Mouse (Mus musculus) embryo, embryonic 11 days (tissue): ENCODE measurements at regions not wholly inside any gene's neighbourhood (a gene's known extent, or its start where the extent isn't known, plus 50 kb on each side); places are given as distances from the start of the nearest gene placed in this dataset.

Experiments
- DNase-seq: peaks from one replicate; pipeline ENCODE4 v3.0.0-alpha.2; 2015

DNA sequence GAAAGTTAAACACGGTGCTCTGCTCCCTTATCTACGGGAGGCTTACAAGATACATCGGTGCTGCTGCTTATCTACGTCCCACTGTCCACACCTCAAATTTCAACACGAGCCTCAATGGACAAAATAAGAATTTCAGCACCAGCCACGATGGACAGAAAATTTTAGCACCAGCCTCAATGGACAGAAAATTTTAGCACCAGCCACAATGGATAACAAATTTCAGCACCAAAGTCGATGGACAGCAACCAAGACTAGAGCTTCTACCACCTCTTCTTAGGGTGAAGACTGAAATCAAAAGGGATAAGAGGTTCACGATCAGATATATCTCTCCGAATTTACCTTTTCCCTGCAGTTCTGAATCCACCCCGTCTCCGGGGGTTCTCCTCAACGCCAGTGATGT, 387.7 kb upstream of the Brinp3 start:
- DNase-seq: peak; percentile 74
